Mouse (Mus musculus) C2C12 (cell line): Measurements from ENCODE around the gene Pip5kl1. TPM values are rescaled to one million over a fixed set of nuclear protein-coding genes. Genes with fewer than 3 reads are reported as not detected.

Experiments
- H3K27me3 ChIP-seq: one replicate; pipeline ENCODE4 v1.6.1; 2011; ENCODE audit not compliant: control insufficient read depth, insufficient read depth, insufficient read length
- H3K36me3 ChIP-seq: one replicate; pipeline ENCODE4 v1.6.1; 2011; ENCODE audit not compliant: control insufficient read depth, insufficient read depth
- H3K4me3 ChIP-seq: one replicate; pipeline ENCODE4 v1.5.1; 2011; ENCODE audit warnings: mild to moderate bottlenecking, control low read depth; ENCODE audit not compliant: poor library complexity, insufficient read depth, severe bottlenecking
- H3K79me2 ChIP-seq: one replicate; pipeline ENCODE4 v1.6.1; 2011; ENCODE audit not compliant: control insufficient read depth, insufficient read depth
- H3K79me3 ChIP-seq: one replicate; pipeline ENCODE4 v1.6.1; 2011; ENCODE audit warnings: low read depth, control low read depth
- H3ac ChIP-seq: one replicate; pipeline ENCODE3; 2011; ENCODE audit warnings: low read depth; ENCODE audit not compliant: control insufficient read depth, insufficient read length
- CEBPB ChIP-seq: IDR thresholded peaks from one replicate; pipeline ENCODE4 v1.6.1; 2011; ENCODE audit warnings: low read depth, mild to moderate bottlenecking, control low read depth, moderate library complexity
- CTCF ChIP-seq: IDR thresholded peaks from one replicate; pipeline ENCODE4 v1.5.1; 2011; ENCODE audit not compliant: control insufficient read depth, insufficient read depth, insufficient read length
- FOSL1 ChIP-seq: IDR thresholded peaks from one replicate; pipeline ENCODE4 v1.8.0; 2011; ENCODE audit warnings: mild to moderate bottlenecking, low read length; ENCODE audit not compliant: poor library complexity, insufficient read depth, severe bottlenecking
- MAX ChIP-seq: IDR thresholded peaks from one replicate; pipeline ENCODE4 v1.6.1; 2011; ENCODE audit warnings: mild to moderate bottlenecking, control low read depth
- MYOD1 ChIP-seq: IDR thresholded peaks from one replicate; pipeline ENCODE4 v1.6.1; 2011; ENCODE audit warnings: low read depth; ENCODE audit not compliant: control insufficient read depth, insufficient read length
- MYOG ChIP-seq: IDR thresholded peaks from one replicate; pipeline ENCODE4 v1.6.1; 2011; ENCODE audit not compliant: control insufficient read depth, insufficient read length; ENCODE audit errors: extremely low read depth
- USF1 ChIP-seq: IDR thresholded peaks from one replicate; pipeline ENCODE4 v1.6.1; 2011; ENCODE audit warnings: low read depth, mild to moderate bottlenecking, control low read depth, moderate library complexity
- polyA plus RNA-seq: library from polyadenylated mRNA; unstranded; fragments of >200 nt; fragmentation: generic; extraction: Trizol; gene quantifications from one replicate; pipeline ENCODE4 v1.2.1, GENCODE M21; 2012; ENCODE audit warnings: missing spikeins

Gene Pip5kl1
- polyA plus RNA-seq, 1 experiment = 0.05 TPM

DNA sequence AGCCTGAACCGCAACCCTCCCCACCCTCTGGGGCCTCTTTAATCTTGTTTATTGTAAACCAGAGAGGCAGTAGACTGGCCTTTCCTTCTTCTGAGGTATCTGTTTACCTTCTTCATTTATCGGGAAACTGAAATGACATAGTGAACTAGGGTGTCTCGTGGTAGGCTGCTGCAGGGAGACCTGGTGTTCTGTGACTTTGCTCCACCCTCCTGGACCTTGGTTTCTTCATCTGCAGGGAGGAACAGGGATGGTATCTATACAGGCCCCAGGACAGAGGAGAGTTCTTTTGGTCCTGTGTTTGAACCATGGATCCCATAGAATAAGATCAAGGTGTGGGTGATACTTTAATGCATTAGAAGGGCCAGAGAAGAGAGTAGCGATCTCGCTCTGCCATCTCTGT lies 23.4 kb upstream of the Pip5kl1 start:
- Histone ChIP-seq H3K79me3 (no peaks in the 10 kb centered on the region), H3K36me3 (no peaks in the 10 kb centered on the region)

DNA sequence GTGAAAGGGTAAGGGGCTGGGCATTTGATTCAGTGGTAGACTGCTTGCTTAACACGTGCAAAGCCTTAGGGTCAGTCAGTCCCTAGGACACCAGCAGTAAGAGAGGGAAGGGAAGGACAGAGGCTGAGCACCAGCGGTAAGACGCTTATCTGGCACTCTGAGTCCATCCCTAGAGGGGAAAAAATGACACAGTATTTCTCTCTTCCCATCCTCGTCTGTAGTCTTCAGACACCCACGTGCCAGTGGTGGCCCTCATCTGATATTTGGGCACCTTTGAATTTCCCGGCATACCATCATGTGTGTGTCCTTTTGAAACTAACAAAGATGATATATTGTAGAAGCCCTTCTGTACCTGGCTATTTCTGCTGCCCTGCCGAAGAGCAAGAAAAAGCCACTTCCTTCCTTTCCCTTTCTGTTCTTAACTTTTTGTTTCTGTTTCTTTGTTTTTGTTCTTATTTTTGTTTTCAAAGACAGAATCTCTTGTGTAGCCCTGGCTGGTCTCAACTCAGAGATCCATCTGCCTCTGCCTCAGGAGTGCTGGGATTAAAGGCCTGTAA lies 20.9 kb upstream of the Pip5kl1 start:
- no peak for TF ChIP-seq USF1
- TF ChIP-seq MYOD1 = no peak
- H3K4me3 ChIP-seq = no peak overlapping the region
- no peaks in the 10 kb centered on the region for H3K27me3 ChIP-seq
- no peak overlapping the region for H3ac ChIP-seq
- no peaks in the 10 kb centered on the region for H3K79me3 ChIP-seq
- no peaks in the 10 kb centered on the region for H3K79me2 ChIP-seq
- H3K36me3 ChIP-seq = no peaks in the 10 kb centered on the region

More for the DNA sequence above, 23.4 kb upstream of the Pip5kl1 start:
- no peak overlapping the region for H3ac ChIP-seq
- TF ChIP-seq MYOG = no peak
- no peak for TF ChIP-seq CTCF
- TF ChIP-seq MYOD1 = no peak
- TF ChIP-seq FOSL1 = no peak
- no peaks in the 10 kb centered on the region for H3K79me2 ChIP-seq
- H3K27me3 ChIP-seq = no peaks in the 10 kb centered on the region
- no peak overlapping the region for H3K4me3 ChIP-seq

DNA sequence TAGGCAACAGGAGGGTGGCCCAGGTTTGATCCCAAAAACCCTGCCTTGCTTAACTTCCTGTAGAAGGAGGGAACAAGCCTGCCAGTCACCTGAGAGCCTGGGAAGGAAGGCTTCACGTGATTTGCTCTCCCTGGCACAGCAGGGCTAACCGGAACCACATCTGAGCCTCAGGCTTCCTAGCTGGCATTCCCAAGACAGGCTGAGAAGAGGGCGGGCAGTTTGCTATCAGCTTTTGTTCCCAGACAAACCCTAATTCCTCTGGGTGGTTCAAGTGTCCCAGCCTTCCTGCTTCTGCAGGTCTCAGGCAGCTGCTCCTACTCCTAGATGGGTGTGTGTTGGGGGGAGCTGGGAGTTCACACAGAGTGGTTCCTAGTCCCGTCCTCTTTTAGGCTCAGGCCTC lies 19.1 kb upstream of the Pip5kl1 start:
- Histone ChIP-seq H3K79me2 (no peaks in the 10 kb centered on the region), H3K79me3 (no peaks in the 10 kb centered on the region), H3K4me3 (no peak overlapping the region), H3K36me3 (no peaks in the 10 kb centered on the region), H3K27me3 (no peaks in the 10 kb centered on the region), H3ac (no peak overlapping the region)
- TF ChIP-seq MYOD1 (no peak), MYOG (no peak), CEBPB (no peak), FOSL1 (no peak), MAX (no peak), USF1 (no peak)

DNA sequence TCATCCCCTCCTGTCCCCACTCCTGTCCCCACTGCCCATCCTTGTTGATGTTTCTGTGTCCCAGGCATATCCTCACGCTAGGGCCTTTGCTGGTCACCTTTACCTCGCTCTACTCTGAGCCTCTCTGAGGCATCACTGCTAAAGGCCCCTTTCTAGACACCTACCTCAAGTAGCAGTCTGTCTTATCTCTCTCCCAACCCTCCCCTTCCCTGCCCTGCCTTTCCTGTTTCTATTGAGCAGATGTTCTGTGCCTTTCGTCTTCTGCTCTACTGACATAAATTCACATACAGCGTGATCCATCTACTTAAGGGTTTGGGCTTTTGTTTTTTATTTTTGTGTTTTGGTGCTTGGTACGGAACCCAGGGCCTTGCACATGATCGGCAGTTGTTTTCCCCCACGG lies 18.6 kb upstream of the Pip5kl1 start:
- Histone ChIP-seq H3K79me3 (no peaks in the 10 kb centered on the region), H3K36me3 (no peaks in the 10 kb centered on the region), H3K79me2 (no peaks in the 10 kb centered on the region), H3K4me3 (no peak overlapping the region), H3ac (no peak overlapping the region), H3K27me3 (no peaks in the 10 kb centered on the region)
- TF ChIP-seq CEBPB = no peak
- no peak for TF ChIP-seq MYOD1
- no peak for TF ChIP-seq MYOG
- TF ChIP-seq USF1 = no peak
- no peak for TF ChIP-seq CTCF
- TF ChIP-seq FOSL1 = no peak
- TF ChIP-seq MAX = no peak

DNA sequence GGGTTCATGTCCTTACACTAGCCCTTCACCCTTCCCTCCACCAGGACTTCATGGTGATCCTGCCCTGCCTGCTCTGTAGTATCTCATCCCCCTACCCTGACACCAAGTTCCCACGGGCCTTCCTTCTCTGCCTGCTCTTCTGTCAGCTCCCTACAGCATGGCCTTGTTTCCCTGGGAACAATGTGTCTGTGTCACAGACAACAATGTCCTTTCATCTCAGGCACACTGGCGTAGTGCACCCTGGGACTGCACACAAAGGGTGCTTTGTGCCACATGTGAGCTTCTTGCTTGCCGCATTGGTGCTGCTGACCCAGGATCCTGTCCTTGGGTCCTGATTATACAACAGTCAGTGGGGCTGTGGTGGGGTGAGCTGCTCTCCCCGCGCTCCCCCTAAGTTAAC lies 15.0 kb upstream of the Pip5kl1 start:
- Histone ChIP-seq H3K4me3 (no peak overlapping the region), H3ac (no peak overlapping the region), H3K79me2 (no peaks in the 10 kb centered on the region), H3K36me3 (no peaks in the 10 kb centered on the region), H3K27me3 (no peaks in the 10 kb centered on the region), H3K79me3 (no peaks in the 10 kb centered on the region)
- TF ChIP-seq MYOG (no peak), CEBPB (no peak), CTCF (no peak), FOSL1 (no peak), USF1 (no peak), MYOD1 (no peak), MAX (no peak)

DNA sequence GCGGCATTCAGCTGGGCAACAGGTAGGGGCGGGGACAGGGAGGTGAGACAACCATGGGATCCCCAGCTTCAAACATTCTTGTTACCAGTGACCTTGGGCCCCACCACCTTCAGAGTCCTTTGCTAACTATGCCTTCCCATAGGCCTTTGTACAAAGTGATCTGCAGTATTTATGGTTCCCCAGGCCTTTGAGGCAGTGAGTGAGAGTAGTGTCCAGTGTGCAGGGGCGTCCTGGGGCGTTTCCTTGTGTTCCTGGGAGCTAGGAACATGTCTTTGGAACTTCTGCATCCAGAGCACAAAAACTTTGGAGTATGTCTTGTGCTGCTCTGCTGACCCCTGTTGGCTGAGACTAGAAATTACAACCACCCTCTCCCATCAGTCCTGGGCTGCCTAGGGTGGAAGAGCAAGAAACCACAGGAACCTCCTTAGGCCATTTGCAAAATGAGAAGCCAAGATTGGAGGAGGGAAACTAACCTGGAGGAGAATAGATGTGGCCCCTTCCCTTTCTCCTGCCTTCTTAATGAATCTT lies 8.0 kb upstream of the Pip5kl1 start:
- H3K36me3 ChIP-seq = no peaks in the 10 kb centered on the region

More for the DNA sequence above, 8.0 kb upstream of the Pip5kl1 start:
- no peak overlapping the region for H3ac ChIP-seq
- H3K79me2 ChIP-seq = peaks cover 9% of the 10 kb centered on the region
- no peak overlapping the region for H3K4me3 ChIP-seq
- TF ChIP-seq CTCF = peak; percentile 30
- no peak for TF ChIP-seq CEBPB
- no peaks in the 10 kb centered on the region for H3K27me3 ChIP-seq
- peaks cover 8% of the 10 kb centered on the region for H3K79me3 ChIP-seq
